Mouse (Mus musculus): ENCODE measurements around the gene Acot8. TPM values are rescaled to one million over a fixed set of nuclear protein-coding genes. Genes with fewer than 3 reads are reported as not detected.

Gene Acot8
- total RNA-seq (2021): 10 to 100 TPM; 27.8 to 28.2 TPM

DNA sequence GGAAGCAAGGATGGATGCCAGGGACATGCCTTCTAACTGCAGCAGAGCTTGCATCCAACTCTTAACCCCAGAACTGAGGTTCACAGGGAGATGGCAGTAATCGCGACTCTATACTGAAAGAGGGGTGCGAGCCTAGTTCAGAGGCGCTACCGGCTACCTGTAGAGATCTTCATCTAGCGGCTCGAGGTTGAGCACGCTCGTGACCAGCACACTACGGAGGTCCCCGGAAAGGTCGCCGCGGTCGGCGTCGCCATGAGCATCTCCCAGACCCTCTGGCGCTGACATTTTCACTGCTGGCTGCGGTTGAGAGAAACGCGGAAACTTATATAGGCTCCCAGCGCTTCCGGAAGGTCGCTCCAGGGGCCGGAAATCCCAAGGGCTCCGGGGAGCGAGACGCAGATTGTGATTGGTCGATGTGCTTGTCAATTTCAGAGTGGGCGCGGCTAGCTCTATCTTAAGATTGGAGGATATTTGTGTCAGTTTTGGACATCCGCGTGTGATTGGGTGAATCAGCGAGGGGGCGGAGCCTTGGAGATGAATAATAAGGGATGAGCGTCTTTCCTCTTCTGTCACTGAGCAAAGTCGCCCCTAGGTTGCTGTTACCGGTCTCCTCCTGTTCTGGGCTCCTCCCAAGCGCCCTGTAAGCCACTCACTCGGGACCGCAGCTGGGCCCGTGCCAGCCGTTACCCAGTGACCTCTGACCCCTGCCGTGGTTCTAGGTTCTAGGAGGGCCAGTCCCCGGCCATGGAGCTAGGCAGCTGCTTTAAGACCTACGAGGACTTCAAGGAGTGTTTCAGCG lies at the start of gene Acot8, which contains the start of gene Zswim3:
Gene Acot8 (minus strand): TSS at position 350 of the 799 bp plus-strand sequence.
Gene Zswim3 (plus strand): TSS at position 566 of the 799 bp plus-strand sequence.
- peak; percentile 97 to 99 for DNase-seq

DNA sequence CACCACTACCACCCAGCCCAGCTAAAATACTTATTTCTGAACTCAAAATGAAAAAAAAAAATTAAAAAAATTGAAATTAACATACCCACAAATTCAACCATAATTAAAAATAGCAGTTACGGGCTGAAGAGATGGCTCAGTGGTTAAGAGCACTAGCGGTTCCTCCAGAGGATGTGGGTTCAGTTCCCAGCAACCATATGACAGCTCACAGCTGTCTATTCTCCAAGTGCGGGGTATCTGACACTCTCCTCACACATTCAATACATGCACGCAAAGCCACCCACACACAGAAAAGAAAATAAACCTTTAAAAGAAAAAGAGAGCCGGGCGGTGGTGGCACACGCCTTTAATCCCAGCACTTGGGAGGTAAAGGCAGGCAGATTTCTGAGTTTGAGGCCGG lies 45.4 kb upstream of the Acot8 start:
- no peak for DNase-seq

DNA sequence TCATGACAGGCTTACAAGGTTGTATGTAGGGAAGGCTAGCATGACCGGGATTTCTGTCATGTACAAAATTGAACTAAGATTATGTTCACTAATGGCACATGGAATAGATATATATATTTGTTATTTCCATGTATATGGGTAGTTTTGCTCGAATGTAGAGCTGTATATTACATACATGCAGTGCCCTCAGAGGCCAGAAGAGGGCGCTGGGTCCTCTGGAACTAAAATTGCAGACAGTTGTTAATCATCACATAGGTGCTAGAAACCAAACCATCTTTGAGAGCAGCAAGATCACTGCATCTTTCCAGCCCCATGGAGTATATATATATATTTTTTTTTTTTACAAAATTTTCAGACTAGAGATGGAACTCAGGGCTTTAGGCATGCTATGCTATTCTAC lies 41.1 kb upstream of the Acot8 start:
- no peak for DNase-seq

DNA sequence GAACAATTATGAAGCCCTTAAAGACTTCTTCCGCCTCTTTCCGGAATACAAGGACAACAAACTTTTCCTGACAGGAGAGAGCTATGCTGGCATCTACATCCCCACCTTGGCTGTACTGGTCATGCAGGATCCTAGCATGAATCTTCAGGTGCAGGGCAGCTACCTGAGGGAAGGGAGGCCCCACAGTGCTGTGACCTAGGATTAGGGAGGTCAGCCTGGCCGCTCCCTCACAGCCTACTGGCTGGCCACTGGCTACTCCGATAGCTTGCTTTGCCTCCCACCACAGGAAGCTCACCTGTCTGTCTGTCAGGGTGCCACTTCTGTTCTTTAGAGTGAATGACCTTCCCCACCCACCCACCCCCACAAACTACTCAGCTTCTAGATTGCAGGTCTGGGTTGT lies 30.5 kb upstream of the Acot8 start:
- no peak for DNase-seq

DNA sequence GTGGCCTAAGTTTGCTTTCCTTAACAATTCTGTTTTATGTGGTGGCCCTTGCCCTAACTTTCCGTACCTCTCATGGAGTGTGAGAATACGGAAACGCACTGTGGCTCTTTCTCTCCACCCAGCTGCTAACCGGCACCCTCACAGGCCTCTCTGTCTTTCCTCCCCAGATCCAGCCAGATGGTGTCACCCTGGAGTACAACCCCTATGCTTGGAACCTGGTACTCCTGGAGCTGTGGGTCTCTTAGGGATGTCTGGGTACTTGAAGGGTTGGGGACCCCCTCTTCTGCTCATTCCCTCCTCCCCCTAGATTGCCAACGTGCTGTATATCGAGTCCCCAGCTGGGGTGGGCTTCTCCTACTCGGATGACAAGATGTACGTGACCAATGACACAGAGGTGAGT lies 29.8 kb upstream of the Acot8 start:
- DNase-seq: no peak

DNA sequence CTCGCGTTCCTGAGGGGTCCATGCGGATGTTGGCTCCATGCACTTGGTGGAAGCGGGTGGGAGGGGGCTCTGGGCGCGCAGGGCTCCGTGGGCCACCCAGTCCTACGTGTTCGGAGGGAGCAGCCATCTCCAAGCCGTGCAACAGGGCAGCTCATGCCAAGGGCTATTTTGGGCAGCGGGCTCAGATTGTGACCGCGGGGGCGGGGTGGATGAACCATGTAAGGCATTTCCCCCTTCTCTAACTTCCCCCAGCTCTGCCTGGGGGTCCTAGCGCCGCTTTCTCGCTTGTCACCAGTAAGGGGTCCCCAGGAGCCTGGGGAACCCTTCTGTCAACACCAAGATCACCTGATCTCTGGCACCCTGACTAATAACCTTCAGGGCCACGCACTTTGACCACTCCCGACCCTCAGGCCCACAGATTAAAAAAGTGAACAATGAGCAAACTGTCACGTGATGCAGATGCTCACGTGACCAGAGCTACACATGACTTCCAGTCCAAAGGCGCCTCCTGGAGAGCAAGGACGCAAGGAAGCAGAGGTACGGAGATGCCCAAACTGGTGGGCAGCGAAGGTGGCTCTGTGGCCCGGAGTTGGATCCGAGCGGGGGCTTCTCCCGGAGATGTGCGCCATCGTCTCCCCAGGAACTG lies 28.8 kb upstream of the Acot8 start, which contains the start of gene Neurl2:
Gene Neurl2 (minus strand): TSS at position 143 of the 646 bp plus-strand sequence.
- DNase-seq: peak; percentile 86 to 87

DNA sequence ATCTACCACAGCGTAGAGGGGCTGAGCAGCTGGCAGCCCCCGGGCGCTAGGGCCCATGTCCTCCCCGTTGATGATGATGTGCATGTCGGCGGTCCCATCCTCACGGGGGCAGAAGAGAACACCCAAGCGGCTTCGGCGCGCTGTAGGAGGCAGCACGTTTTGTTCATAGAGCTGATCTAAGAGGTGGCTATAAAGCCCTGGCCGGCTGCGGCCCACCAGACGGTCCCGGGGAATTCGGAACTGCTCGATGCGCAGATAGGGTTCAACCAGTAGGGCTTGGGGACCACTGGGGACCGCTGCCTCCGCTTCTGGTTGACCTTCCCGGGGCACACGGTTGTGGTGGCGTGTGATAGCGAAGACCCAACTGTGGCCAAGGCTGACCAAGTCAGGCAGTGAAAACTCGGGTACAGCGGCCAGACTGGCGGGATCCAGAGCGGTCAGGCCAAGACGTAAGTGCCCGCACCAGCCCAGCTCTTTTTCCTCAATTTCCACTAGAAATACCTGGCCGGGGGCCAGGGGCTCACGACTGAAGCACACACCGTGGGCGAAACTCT lies 28.1 kb upstream of the Acot8 start, which contains the start of gene Ctsa:
Gene Ctsa (plus strand): TSS at position 126 of the 554 bp plus-strand sequence.
- peak; percentile 80 to 82 for DNase-seq

DNA sequence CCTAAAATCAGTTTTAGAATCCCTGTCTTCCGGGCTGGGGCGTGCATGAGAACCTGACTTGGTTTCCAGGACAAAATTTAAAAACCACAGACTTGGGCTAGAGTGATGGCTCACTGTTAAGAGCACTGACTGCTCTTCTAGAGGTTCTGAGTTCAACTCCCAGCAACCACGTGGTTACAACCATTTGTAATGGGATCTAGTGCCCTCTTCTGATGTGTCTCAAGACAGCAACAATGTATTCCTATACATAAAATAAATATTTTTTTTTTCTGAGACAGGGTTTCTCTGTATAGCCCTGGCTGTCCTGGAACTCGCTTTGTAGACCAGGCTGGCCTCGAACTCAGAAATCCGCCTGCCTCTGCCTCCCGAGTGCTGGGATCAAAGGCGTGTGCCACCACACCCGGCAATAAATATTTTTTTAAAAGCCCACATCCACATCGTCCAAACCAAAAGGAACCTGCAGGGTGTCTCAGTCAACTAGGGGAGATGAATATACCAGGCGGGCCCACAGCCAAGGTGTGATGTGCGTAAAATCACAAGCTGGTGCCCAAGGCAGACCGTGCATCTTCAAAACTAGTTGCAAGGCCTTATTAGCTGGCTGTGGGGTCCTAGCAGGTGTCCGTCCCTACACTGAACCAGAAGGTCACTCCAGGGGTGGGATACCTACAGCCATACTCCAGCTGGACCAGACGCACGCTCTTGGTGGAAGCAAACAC lies 27.5 kb upstream of the Acot8 start:
- no peak for DNase-seq

DNA sequence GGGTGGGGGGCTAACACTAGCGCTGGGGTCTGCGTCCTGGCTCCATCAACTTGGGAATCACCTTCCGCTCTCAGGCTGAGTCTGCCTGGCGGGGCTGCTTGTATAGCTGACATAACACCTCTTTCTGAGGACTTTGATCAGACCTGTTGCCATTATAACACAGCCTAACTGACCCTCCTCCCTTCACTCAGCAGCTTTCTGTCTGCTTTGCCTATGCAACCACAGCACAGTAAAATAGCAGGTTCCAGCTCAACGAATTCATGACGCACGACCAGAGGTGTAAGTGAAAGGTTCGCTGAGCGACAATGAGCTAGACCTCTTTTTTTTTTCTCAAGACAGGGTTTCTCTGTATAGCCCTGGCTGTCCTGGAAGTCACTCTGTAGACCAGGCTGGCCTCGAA lies 26.3 kb upstream of the Acot8 start:
- no peak for DNase-seq

DNA sequence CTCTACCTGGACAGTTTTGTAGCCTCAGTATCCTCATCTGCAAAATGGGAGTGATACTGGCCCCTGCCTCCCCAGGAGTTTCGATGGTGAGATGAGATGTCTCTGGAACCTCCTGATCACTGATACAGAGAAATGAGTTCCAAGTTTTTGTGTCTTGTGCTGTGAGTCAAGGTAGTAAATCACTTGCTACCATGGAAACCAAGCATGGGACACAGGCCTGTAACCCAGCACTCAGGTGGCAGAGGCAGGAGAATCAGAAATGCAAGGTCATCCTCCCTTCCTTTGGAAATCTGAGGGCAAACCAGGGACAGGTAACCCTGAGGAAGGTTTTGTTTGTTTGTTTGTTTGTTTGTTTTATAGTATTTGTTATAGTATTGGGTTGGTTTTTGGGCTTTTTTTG lies 24.4 kb upstream of the Acot8 start:
- no peak for DNase-seq

DNA sequence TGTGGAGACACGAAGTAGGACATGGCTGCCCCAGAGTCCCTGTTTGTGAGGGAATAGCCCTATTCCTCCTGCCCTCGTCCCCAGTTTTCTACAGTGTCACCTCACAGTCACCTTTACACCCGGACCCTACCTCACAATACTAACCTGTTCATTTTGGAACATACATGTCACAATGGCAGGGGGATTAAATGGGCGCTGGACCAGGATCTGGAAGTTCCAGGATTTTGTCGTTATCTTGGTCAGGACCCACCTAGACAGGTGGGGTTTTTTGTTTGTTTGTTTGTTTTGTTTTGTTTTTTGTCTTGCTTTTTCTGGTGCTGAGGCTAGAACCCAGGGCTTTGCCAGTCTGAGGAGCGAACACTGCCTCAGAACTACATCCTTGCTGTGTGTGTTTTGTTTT lies 23.8 kb upstream of the Acot8 start, which contains the start of gene Spata25:
Gene Spata25 (minus strand): TSS at position 101 of the 400 bp plus-strand sequence.
- no peak for DNase-seq

DNA sequence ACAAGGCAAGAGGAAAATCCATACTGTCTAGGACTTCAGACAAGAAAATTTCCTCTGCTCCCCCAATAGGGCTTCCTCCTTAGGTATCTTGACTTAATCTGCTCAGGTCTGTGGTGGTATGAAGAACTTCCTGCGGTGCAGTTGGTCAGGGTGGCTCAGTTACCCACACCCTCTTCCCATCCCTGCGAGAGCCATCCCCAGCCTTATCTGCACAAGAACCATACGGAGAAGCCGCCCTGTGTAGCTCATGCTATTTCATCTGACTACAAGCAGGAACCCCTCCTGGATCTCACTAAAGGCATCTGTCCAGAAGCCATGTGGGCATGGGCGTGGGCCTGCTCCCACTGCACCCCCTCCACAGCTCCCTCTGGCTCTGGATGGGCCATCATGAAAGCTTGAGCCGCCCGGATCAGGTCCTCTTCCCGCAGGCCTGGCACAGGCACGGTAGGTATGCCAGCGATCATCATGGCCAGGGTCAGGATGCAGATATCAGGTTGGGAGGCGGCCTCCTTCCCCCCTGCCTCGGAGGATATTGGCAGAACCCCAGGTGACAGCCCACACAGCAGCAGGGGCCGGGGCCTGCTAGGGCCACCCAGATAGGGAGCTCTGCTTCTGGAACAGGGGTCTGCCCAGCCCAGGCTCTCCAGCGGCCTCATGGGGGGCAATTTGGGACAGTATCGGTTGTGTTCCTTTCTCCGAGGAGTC lies 22.6 kb upstream of the Acot8 start:
- DNase-seq: no peak

DNA sequence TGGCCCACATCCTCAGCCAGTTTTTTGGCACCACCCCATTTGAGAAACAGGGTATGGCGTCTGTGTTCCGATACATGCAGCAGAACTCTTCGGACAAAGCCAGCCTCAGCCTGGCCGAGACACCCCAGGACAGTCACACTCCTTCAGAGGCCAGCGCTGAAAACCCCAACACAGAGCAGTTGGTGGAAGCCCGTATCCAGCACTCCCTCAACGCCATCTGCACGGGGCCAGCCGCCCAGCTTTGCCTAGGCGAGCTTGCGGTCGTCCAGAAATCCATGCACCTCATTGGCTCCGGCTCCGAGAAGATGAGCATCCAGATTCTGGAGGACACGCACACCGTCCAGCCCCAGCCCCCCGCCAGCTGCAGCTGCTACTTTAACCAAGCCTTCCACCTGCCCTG lies 20.8 kb upstream of the Acot8 start:
- no peak for DNase-seq

DNA sequence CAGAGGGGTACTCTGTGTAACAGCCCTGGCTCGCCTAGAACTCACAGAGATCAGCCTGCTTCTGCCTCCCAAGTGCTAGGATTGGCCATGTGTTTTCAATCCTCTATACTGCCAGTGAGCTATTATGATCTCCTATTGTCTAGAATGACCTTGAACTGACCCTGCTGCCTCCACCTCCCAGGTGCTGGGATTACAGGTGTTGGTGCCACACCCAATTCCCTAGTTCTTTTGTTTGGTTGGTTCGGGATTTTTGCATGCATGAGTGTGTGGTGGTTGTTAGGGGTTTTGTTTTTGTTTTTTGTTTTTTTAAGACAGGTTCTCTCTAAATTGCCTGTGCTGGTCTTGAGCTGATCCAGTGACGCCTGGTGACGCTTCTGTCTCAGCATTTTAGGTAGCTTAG lies 19.3 kb upstream of the Acot8 start:
- no peak for DNase-seq

DNA sequence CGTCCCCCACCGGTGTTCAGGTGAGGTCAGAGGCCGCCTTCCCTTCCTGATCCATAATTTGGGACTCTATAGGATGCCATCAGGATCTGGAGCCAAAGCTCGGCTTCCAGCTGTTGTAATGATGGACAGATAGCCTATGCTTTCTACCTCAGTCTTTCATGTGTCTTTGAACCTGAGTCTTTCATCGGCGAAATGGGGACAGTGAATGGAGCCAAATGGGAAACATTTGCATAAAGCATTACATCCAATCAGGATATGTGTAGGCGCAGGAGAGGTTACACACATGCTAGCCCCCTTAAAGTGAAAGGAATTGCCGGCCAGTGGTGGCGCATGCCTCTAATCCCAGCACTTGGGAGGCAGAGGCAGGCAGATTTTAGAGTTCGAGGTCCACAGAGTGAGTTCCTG lies 18.5 kb upstream of the Acot8 start:
- peak in 1 of 2 experiments; percentile 35 for DNase-seq

DNA sequence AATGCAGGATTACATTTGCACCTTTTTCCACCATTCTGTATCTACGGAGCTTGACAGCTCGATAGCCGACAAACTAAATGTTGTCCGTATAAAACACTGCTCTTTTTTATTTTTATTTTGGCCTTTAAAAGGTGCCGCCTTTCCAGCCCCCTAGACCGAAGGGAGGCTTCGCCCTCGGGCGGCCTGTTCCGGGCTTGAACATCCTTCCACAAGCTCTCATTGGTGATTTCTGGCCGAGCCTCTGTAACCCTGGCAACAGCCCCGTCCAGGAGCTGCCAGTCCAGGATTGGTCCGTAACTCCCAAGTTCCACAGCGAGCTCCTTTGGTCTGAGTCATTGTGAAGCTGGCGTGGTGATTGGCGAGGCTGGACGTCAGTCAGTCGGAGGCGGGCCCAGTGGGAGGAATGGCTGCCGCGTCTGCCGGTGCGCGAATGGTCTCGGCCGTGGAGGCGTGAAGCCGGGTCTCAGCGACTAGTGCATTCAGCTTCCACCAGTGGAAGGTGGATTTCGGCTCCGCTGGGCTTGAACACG lies 18.0 kb upstream of the Acot8 start, which contains the start of gene Zswim1:
Gene Zswim1 (plus strand): TSS at position 51 of the 530 bp plus-strand sequence.
- DNase-seq: peak; percentile 100

DNA sequence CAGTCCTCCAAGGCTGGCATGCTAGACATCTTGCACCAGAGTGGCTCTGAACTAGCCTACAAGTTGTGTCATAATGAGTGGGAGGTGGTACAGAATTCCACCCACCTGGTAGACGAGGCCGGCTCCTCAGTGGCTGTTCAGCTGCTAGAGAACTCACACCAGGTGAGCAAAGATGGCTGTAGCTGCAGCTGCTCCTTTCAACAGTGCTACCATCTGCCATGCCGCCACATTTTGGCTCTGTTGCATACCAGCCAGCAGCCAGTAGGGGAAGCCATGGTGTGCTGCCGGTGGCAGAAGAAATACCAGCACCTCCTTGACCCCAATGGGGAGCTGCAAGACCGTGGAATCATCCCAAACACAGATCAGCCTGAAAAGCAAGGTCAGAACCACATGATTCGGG lies 16.4 kb upstream of the Acot8 start:
- no peak for DNase-seq

DNA sequence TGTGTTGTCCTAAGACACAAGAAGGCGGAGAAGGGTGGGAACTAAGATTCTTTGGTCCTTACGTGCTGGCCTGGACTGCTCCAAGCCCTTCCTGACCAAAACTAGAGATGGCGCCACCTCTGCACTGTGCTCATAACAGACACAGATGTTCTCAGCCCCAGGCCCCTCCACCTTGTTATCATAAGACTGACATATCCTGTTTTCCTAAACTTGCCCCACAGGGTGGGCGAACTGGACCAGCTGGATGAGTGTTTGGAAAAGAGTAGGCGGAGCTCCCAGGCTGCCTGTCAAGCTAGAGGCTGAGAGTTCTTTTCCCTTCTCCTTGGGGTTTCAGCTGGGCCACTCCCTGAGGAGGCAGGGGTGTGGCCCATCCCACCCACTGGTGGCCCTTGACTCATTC lies 13.0 kb upstream of the Acot8 start:
- no peak for DNase-seq

DNA sequence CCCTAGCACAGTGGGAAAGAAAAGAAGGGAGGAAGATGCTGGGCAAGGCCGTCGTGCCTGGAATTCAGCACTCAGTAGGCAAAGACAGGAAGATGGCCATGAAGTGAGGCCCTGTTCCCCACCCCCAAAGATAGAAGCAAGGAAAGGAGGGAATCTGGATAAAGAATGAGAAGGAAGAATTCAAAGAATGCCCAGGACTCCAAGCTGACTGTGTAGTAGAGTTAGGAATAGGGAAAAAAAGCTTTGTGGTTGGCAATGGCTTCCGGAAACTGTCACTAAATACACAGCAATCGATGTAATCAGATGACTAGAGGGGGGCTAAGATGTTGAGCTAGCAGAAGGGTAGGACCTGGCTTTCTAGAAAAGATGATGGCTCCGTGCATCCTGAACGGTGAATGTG lies 12.5 kb upstream of the Acot8 start:
- no peak for DNase-seq

DNA sequence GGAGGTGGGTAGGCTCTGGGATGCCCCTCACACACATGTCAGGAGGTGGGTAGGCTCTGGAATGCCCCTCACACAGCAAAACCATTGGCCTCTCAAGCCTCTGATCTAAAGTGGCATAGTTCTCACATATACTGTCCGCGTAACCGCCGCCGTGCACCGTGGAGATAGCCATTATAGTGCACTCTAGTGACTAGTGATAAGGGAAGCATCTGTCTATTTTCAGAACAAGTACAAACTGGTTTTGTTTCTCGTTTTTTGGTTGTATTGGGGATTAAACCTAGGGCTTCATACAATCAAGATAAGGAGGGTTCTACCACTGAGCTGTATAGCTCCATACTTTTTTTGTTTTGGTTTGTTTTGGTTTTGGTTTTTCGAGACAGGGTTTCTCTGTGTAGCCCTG lies 11.1 kb upstream of the Acot8 start:
- no peak for DNase-seq

DNA sequence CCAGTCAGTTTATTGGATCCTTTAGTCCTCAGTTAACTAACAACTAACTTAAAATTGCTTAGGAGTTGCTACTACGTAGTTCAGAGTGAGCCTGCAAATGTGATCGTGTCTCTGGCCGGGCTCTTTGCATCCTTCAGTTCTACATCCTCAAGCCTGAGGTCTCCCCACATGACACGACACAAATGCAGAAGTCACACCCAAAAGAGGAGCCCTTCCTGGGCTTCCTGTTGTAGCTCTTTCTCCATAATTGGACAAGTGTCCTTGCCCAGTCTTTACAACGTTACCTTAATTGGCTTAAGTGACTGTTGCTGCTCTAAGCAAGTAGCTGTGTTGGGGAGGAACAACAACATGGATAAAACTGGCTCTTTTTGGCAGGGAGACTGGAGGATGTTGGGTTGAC lies 10.7 kb upstream of the Acot8 start:
- no peak for DNase-seq

DNA sequence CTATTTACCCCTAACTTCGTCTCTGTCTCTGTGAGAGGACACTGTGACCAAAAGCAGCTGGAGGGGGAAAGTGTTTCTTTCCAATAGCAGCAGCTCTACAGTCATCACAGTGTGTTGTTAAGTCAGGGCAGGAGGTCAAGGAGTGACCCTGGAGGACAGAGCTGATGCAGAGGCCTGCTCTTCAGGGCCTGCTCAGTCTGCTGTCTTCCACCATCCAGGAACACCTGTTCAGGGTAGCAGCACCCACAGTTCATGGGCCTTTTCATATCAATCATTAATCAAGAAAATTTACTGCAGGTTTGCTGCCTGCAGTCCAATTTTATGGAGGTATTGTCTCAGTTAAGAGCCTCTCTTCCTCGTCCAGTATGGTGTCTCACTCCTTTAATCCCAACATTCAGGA lies 8.9 kb upstream of the Acot8 start:
- DNase-seq: no peak

Measured in layer of hippocampus, postnatal 36 days (tissue).